Mouse (Mus musculus) E14TG2a.4 (cell line): ENCODE measurements at regions not wholly inside any gene's neighbourhood (a gene's known extent, or its start where the extent isn't known, plus 50 kb on each side); places are given as distances from the start of the nearest gene placed in this dataset.

Experiments used
- CTCF ChIP-seq: conservative IDR thresholded peaks from 2 replicates; pipeline ENCODE4 v1.5.1; 2014; ENCODE audit warnings: low read length
- NANOG ChIP-seq: IDR thresholded peaks from 2 replicates; pipeline ENCODE4 v1.6.1; 2014; ENCODE audit warnings: borderline replicate concordance, low read length, mixed read lengths
- POU5F1 ChIP-seq: IDR thresholded peaks from 2 replicates; pipeline ENCODE4 v1.6.1; 2014; ENCODE audit warnings: low read length, borderline replicate concordance

DNA sequence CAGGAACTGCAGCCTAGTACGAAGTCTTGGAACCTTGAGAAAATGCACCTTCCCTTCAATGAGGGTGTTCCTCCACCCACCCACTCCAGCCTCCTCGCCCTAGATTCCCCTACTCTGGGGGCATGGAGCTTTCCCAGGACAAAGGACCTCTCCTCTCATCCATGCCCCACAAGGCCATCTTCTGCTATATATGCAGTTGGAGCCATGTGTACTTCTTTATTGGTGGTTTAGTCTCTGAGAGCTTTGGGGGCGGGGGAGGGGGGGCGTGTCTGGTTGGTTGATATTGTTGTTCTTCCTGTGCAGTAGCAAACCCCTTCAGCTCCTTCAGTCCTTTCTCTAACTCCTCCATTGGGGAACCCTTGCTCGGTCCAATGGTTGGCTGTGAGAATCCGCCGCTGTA is 130.2 kb downstream of the Atxn7l3b start:
- no peak for TF ChIP-seq CTCF
- TF ChIP-seq POU5F1: no peak
- TF ChIP-seq NANOG: no peak
